Mouse (Mus musculus) bone marrow, adult 2 months (tissue): ENCODE measurements around the gene Dnase2b.

ENCODE experiments used
- CTCF ChIP-seq: fragments of 200-500 bp; IDR thresholded peaks from 2 replicates; pipeline ENCODE4 v1.5.1; 2011; ENCODE audit warnings: low read length, control low read depth; ENCODE audit not compliant: control insufficient read depth, insufficient read depth
- POLR2A ChIP-seq: fragments of 200-500 bp; IDR thresholded peaks from 2 replicates; pipeline ENCODE4 v1.6.1; 2011; ENCODE audit warnings: low read depth, mild to moderate bottlenecking, control low read depth, low read length, borderline replicate concordance; ENCODE audit not compliant: control insufficient read depth

DNA sequence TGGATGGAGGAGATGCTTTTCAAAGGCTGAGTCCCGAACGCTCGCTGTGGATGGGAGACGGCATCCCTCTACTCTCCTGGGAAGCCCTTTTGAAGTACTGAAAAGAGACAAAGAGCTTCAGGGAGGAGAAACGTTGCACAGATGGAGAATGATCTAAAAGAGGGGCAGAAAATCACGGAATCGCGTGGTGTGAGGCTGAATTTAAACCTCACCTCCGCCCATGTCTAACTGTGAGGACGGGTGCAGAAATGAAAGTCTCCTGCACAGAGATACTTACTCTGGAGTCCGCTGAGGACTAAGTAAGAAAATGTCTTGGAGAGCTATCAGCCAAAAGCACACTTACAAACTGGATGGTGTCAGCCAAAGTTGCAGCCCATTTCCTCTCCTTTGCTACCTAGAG, 6.6 kb upstream of the Dnase2b start:
- TF ChIP-seq CTCF = no peak
- TF ChIP-seq POLR2A = no peak
